Mouse (Mus musculus): ENCODE data around the gene Car11. TPM values are rescaled to one million over a fixed set of nuclear protein-coding genes. Genes with fewer than 3 reads are reported as not detected.
"Not testable (repeated sequence)": the region's sequence is repeated elsewhere in the genome, so short reads cannot be mapped to it uniquely, and the experiment has no call there.

Car11 gene
- 8.4 and 9.8 TPM in 2 replicates for polyA plus RNA-seq (2015; fragmentation: Nextera tagmentation; extraction: Ambion mirVana)

DNA sequence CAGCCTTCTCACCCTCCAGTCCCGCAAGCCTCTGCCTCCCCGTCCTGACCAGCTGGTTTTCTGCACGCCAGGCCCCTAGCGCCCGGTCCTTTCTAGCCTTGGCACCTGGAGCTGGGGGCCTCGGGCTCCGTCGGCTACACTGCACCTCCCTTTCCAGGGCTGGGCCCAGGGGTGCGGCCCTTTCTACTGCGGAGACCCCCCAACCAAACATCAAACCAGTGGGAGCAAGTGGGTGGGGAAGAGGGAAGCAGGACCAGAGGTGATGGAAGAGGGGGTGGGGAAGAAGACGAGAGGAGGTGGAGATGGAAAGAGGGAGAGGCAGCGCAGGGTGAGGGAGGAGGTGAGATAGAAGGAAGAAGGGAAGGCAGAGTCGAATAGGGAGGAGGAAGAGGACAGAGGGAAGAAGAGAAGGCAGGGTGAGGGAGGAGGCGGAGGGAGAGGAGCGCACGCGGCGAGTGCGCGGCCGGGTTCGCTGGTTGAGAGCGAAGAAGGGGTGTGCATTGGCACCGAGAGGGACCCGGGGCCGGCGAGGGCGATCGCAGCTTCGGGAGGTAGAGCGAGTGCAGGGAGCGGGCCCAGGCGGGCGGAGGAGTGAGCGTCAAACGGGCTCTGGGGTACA lies at the start of gene Car11:
Gene Car11, plus strand, starts transcription at position 321 of the 619 bp plus-strand sequence.
- H3K9ac ChIP-seq (ENCODE audit: low read length) = peak within 1 kb of the TSS; percentile 54
- peaks cover 20% of the 10 kb centered on the region; the same call in 1 of the 2 replicates for H3K27me3 ChIP-seq (ENCODE audit: control insufficient read depth, insufficient read depth, low read length)
- H3K4me2 ChIP-seq (ENCODE audit: low read depth, low read length) = peak within 1 kb of the TSS; percentile 57

DNA sequence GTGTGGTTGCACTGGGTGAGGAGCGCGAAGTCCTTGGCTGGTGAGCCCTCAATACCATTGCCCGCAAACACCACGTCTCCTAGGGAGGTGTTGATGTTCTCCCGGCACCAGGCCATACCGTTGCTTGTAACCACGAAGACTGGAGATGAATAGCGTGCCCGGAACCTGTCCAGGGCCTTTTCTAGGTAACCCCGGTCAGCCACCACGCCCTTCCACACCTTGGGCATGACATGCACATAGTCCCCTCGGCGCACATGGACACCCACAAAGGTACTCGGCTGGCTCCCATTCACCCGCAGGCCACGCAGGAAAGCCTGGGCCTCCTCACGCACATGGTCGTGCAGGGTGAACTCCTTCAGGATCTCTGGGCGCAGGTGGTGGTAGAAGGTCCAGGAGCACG lies 49.2 kb upstream of the Car11 start:
- H3K4me1 ChIP-seq (ENCODE audit: control insufficient read depth, insufficient read depth, low read length); H3K27me3 ChIP-seq (ENCODE audit: control insufficient read depth, insufficient read depth, low read length); H3K4me2 ChIP-seq (ENCODE audit: low read depth, low read length); H3K27ac ChIP-seq (ENCODE audit: low read length); H3K36me3 ChIP-seq (ENCODE audit: control insufficient read depth, insufficient read depth, low read length); H3K4me3 ChIP-seq (replicated peaks; ENCODE audit: low read length); H3K9me3 ChIP-seq (replicated peaks; ENCODE audit: control insufficient read depth, low read length); H3K9ac ChIP-seq (ENCODE audit: low read length); ATAC-seq (ENCODE audit: insufficient read depth, low FRiP score): not testable (repeated sequence)
- 93% methylated on average over 19 of the region's 20 CpGs for whole genome bisulfite sequencing

More for the DNA sequence above, at the start of gene Car11:
- Histone ChIP-seq H3K4me3 (replicated peaks; ENCODE audit: low read length) (peak within 1 kb of the TSS; percentile 40), H3K4me1 (ENCODE audit: control insufficient read depth, insufficient read depth, low read length) (peaks cover 18% of the 10 kb centered on the region), H3K36me3 (ENCODE audit: control insufficient read depth, insufficient read depth, low read length) (no peaks in the 10 kb centered on the region), H3K27ac (ENCODE audit: low read length) (no peak within 1 kb of the TSS), H3K9me3 (replicated peaks; ENCODE audit: control insufficient read depth, low read length) (no peaks in the 10 kb centered on the region)
- ATAC-seq (ENCODE audit: insufficient read depth, low FRiP score) = no peak
- WGBS = 2% methylated on average over 36 of the region's 36 CpGs

- Histone ChIP-seq H3K36me3 (ENCODE audit: control insufficient read depth, insufficient read depth, low read length) (no peaks in the 10 kb centered on the region), H3K4me1 (ENCODE audit: control insufficient read depth, insufficient read depth, low read length) (peaks cover 8% of the 10 kb centered on the region), H3K9me3 (replicated peaks; ENCODE audit: control insufficient read depth, low read length) (no peaks in the 10 kb centered on the region; the same call in 1 of the 2 replicates), H3K27ac (ENCODE audit: low read length) (peak overlapping the region; percentile 16; the same call in 1 of the 2 replicates), H3K4me3 (replicated peaks; ENCODE audit: low read length) (peak overlapping the region; percentile 12), H3K9ac (ENCODE audit: low read length) (peak overlapping the region; percentile 42), H3K4me2 (ENCODE audit: low read depth, low read length) (peak overlapping the region; percentile 42), H3K27me3 (ENCODE audit: control insufficient read depth, insufficient read depth, low read length) (no peaks in the 10 kb centered on the region)
- 33% methylated on average over 17 of the region's 17 CpGs for WGBS
- 0 out of 2 replicates have a peak, but pooled peaks have one; percentile 2 for ATAC-seq (ENCODE audit: insufficient read depth, low FRiP score)
Measured at GRCm38 (mm10) chr7:45654424-45655047, 45.1 kb upstream of the Car11 start.

- Histone ChIP-seq H3K4me1 (ENCODE audit: control insufficient read depth, insufficient read depth, low read length) (peaks cover 20% of the 10 kb centered on the region), H3K4me3 (replicated peaks; ENCODE audit: low read length) (no peak overlapping the region), H3K27ac (ENCODE audit: low read length) (peak overlapping the region; percentile 46; the same call in 1 of the 2 replicates), H3K36me3 (ENCODE audit: control insufficient read depth, insufficient read depth, low read length) (no peaks in the 10 kb centered on the region), H3K9ac (ENCODE audit: low read length) (no peak overlapping the region), H3K4me2 (ENCODE audit: low read depth, low read length) (no peak overlapping the region), H3K9me3 (replicated peaks; ENCODE audit: control insufficient read depth, low read length) (no peaks in the 10 kb centered on the region; the same call in 1 of the 2 replicates), H3K27me3 (ENCODE audit: control insufficient read depth, insufficient read depth, low read length) (no peaks in the 10 kb centered on the region)
- WGBS = 79% methylated on average over 11 of the region's 11 CpGs
- no peak for ATAC-seq (ENCODE audit: insufficient read depth, low FRiP score)
Measured at GRCm38 (mm10) chr7:45660746-45661478, 38.7 kb upstream of the Car11 start.

GRCm38 (mm10) chr7:45661702-45662101 lies 37.9 kb upstream of the Car11 start:
- not testable (repeated sequence) for H3K4me2 ChIP-seq (ENCODE audit: low read depth, low read length); H3K4me3 ChIP-seq (replicated peaks; ENCODE audit: low read length); ATAC-seq (ENCODE audit: insufficient read depth, low FRiP score); H3K9me3 ChIP-seq (replicated peaks; ENCODE audit: control insufficient read depth, low read length); H3K27ac ChIP-seq (ENCODE audit: low read length); H3K9ac ChIP-seq (ENCODE audit: low read length); H3K27me3 ChIP-seq (ENCODE audit: control insufficient read depth, insufficient read depth, low read length); H3K36me3 ChIP-seq (ENCODE audit: control insufficient read depth, insufficient read depth, low read length)
- 90% methylated on average over 6 of the region's 6 CpGs for WGBS
- peaks cover 21% of the 10 kb centered on the region for H3K4me1 ChIP-seq (ENCODE audit: control insufficient read depth, insufficient read depth, low read length)

GRCm38 (mm10) chr7:45665303-45666138 lies 34.1 kb upstream of the Car11 start:
- Histone ChIP-seq H3K27me3 (ENCODE audit: control insufficient read depth, insufficient read depth, low read length) (no peaks in the 10 kb centered on the region), H3K27ac (ENCODE audit: low read length) (peak overlapping the region; percentile 81)

GRCm38 (mm10) chr7:45666161-45666560 lies 33.5 kb upstream of the Car11 start, which contains the start of gene Fut2:
Fut2 (minus strand) TSS chr7:45666394.
- peak within 1 kb of the TSS; percentile 34 for H3K4me3 ChIP-seq (replicated peaks; ENCODE audit: low read length)
- no peaks in the 10 kb centered on the region for H3K9me3 ChIP-seq (replicated peaks; ENCODE audit: control insufficient read depth, low read length)
- H3K4me1 ChIP-seq (ENCODE audit: control insufficient read depth, insufficient read depth, low read length) = peaks cover 21% of the 10 kb centered on the region
- peak within 1 kb of the TSS; percentile 37 for H3K4me2 ChIP-seq (ENCODE audit: low read depth, low read length)
- peak within 1 kb of the TSS; percentile 81 for H3K27ac ChIP-seq (ENCODE audit: low read length)
- H3K27me3 ChIP-seq (ENCODE audit: control insufficient read depth, insufficient read depth, low read length) = no peaks in the 10 kb centered on the region
- 66% methylated on average over 7 of the region's 7 CpGs for WGBS
- peak within 1 kb of the TSS; percentile 62 for H3K9ac ChIP-seq (ENCODE audit: low read length)
- peak; percentile 59; the same call in 1 of the 2 replicates for ATAC-seq (ENCODE audit: insufficient read depth, low FRiP score)
- H3K36me3 ChIP-seq (ENCODE audit: control insufficient read depth, insufficient read depth, low read length) = no peaks in the 10 kb centered on the region

More at GRCm38 (mm10) chr7:45665303-45666138, 34.1 kb upstream of the Car11 start:
- Histone ChIP-seq H3K4me1 (ENCODE audit: control insufficient read depth, insufficient read depth, low read length) (peaks cover 21% of the 10 kb centered on the region), H3K4me3 (replicated peaks; ENCODE audit: low read length) (peak overlapping the region; percentile 34), H3K4me2 (ENCODE audit: low read depth, low read length) (peak overlapping the region; percentile 37), H3K9me3 (replicated peaks; ENCODE audit: control insufficient read depth, low read length) (no peaks in the 10 kb centered on the region), H3K9ac (ENCODE audit: low read length) (peak overlapping the region; percentile 62), H3K36me3 (ENCODE audit: control insufficient read depth, insufficient read depth, low read length) (no peaks in the 10 kb centered on the region)
- WGBS = 40% methylated on average over 13 of the region's 13 CpGs
- no peak for ATAC-seq (ENCODE audit: insufficient read depth, low FRiP score)

DNA sequence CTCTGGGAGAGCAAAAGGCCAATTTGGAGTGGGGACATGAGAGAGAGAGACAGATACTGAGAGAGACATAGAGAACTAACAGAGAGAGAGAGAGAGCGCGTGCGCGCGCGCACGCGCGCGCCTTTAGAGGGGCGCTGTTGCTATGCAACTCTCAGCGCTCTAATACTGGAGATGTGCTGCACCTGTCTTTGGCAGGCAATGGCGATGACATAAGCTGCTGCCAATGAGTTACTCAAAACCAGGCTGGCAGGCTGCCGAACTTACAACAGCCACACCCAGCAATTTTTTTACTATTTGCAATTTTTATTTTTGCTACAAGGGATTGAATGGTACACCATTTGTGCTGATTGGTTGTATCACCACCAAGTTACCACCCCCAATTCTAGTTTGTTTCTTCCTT lies 31.9 kb upstream of the Car11 start:
- H3K9ac ChIP-seq (ENCODE audit: low read length) = no peak overlapping the region
- 62% methylated on average over 14 of the region's 14 CpGs for WGBS
- H3K27me3 ChIP-seq (ENCODE audit: control insufficient read depth, insufficient read depth, low read length) = no peaks in the 10 kb centered on the region
- ATAC-seq (ENCODE audit: insufficient read depth, low FRiP score) = no peak
- H3K36me3 ChIP-seq (ENCODE audit: control insufficient read depth, insufficient read depth, low read length) = no peaks in the 10 kb centered on the region
- H3K4me2 ChIP-seq (ENCODE audit: low read depth, low read length) = no peak overlapping the region
- H3K4me1 ChIP-seq (ENCODE audit: control insufficient read depth, insufficient read depth, low read length) = peaks cover 21% of the 10 kb centered on the region
- no peaks in the 10 kb centered on the region for H3K9me3 ChIP-seq (replicated peaks; ENCODE audit: control insufficient read depth, low read length)
- H3K27ac ChIP-seq (ENCODE audit: low read length) = no peak overlapping the region
- H3K4me3 ChIP-seq (replicated peaks; ENCODE audit: low read length) = no peak overlapping the region
